Comparison of ENCODE assay signal across 18 mouse cellular contexts in the genomic region with DNA sequence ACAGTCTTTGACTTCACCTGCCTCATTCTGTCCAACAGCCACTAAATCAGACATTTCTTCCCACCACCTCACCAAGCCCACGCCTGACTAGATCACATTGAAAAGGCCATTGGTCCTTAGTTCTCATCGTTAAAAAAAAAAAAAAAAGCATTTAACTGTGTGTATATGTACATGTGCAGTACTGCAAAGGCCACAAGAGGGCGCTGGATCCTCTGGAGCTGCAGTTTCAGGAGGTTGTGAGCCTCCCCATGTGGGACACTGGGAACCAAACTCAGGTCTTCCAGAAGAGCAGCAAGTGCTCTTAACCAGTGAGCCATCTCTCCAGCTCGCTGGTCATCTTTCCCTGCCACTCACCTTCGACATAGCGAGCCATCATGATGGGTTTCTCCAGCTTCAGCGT. TPM values are rescaled to one million over a fixed set of nuclear protein-coding genes. Genes with fewer than 3 reads are reported as not detected.
DNase-seq lines count a peak whose midpoint lies in the region; ATAC-seq and TF ChIP-seq lines count a peak whose summit lies in the region.
"Had no signal": no experiment of that assay in that cellular context is flagged by ENCODE, and none has a peak within 500 bp of the region (broad histone marks: within the 10 kb centered on the region; RNA-seq: fewer than 3 reads in every experiment).

No protein-coding gene starts in this region.

- H3K4me1 ChIP-seq in heart, adult 2 months (ENCODE audit: control insufficient read depth, insufficient read depth, low read length) = no peaks in the 10 kb centered on the region
- no peaks in the 10 kb centered on the region for H3K4me1 ChIP-seq in lung, postnatal 0 days (ENCODE audit: insufficient read depth, low read depth, low read length)
- H3K4me1 ChIP-seq: embryonic facial prominence, embryonic 15.5 days; forebrain, embryonic 10.5 days; heart, embryonic 12.5 days; stomach, embryonic 15.5 days had no signal

- no peak overlapping the region for H3K9ac ChIP-seq in heart, adult 2 months (ENCODE audit: low read depth, low read length)
- H3K9ac ChIP-seq in lung, postnatal 0 days (replicated peaks; ENCODE audit: low read depth) = no peak overlapping the region
- H3K9ac ChIP-seq: embryonic facial prominence, embryonic 15.5 days; heart, embryonic 12.5 days; stomach, embryonic 15.5 days had no signal

- H3K9me3 ChIP-seq in lung, postnatal 0 days (ENCODE audit: low read length) = no peaks in the 10 kb centered on the region
- H3K9me3 ChIP-seq: embryonic facial prominence, embryonic 15.5 days; stomach, embryonic 15.5 days had no signal

- TF ChIP-seq EP300 in heart, adult 2 months (IDR thresholded peaks at IDR 0.05; ENCODE audit: insufficient read depth, low read depth, low read length) = no peak
- no peak for TF ChIP-seq EP300 in lung, postnatal 0 days (IDR thresholded peaks at IDR 0.05)

- TF ChIP-seq POLR2A in heart, adult 2 months (IDR thresholded peaks at IDR 0.05; ENCODE audit: insufficient read depth, low read depth, low read length) = no peak

- intact Hi-C loops in heart, adult 2 months (cut with DNase I) = no loop called here

- no peak for ATAC-seq in lung, postnatal 0 days
- ATAC-seq: hindbrain, embryonic 16.5 days had no signal

- TF ChIP-seq CTCF in heart, adult 2 months (IDR thresholded peaks at IDR 0.05) = peak; percentile 20; the same call in 1 of the 2 replicates
- peak; percentile 20 for TF ChIP-seq CTCF in lung, postnatal 0 days (IDR thresholded peaks at IDR 0.05)

- H3K4me3 ChIP-seq in heart, adult 2 months = no peak overlapping the region
- H3K4me3 ChIP-seq in lung, postnatal 0 days (ENCODE audit: low read depth, low read length) = no peak overlapping the region
- H3K4me3 ChIP-seq: embryonic facial prominence, embryonic 15.5 days; forebrain, embryonic 10.5 days; heart, embryonic 12.5 days; stomach, embryonic 15.5 days had no signal

- H3K36me3 ChIP-seq in heart, adult 2 months (ENCODE audit: control insufficient read depth, insufficient read depth, low read length) = no peaks in the 10 kb centered on the region
- no peaks in the 10 kb centered on the region for H3K36me3 ChIP-seq in lung, postnatal 0 days (ENCODE audit: insufficient read depth, low read length)
- H3K36me3 ChIP-seq: embryonic facial prominence, embryonic 15.5 days; forebrain, embryonic 10.5 days; heart, embryonic 12.5 days; stomach, embryonic 15.5 days had no signal

- H3K79me2 ChIP-seq in heart, adult 2 months (replicated peaks; ENCODE audit: control insufficient read depth, insufficient read depth, low read length) = no peaks in the 10 kb centered on the region

- WGBS in heart, adult 2 months = 74% methylated on average over 7 of the region's 7 CpGs
- WGBS in lung, postnatal 0 days = 82% methylated on average over 7 of the region's 7 CpGs

- H3K27me3 ChIP-seq in heart, adult 2 months (ENCODE audit: control insufficient read depth, insufficient read depth, low read length) = no peaks in the 10 kb centered on the region
- no peaks in the 10 kb centered on the region for H3K27me3 ChIP-seq in lung, postnatal 0 days (replicated peaks; ENCODE audit: insufficient read depth, low read length)
- H3K27me3 ChIP-seq: embryonic facial prominence, embryonic 15.5 days; stomach, embryonic 15.5 days had no signal

- DNase-seq in heart, adult 2 months = no peak
- no peak for DNase-seq in heart, postnatal 4 days
- no peak for DNase-seq in lung, postnatal 0 days (ENCODE audit: low spot score)
- DNase-seq in lung, postnatal 36 days = no peak
- peak; percentile 63 for DNase-seq in ES-CJ7 (ENCODE audit: low read depth, low spot score)
- DNase-seq in testis, postnatal 14 days (ENCODE audit: low spot score) = peak; percentile 25
- no peak for DNase-seq in kidney, adult 18-20 months
- DNase-seq: cerebellum, postnatal 10 days; embryo, embryonic 11 days; kidney, adult 9 months; lung, postnatal 14 days; spleen, adult 18-20 months had no signal

- no peak overlapping the region for H3K4me2 ChIP-seq in lung, postnatal 0 days (replicated peaks; ENCODE audit: low read depth, low read length)
- H3K4me2 ChIP-seq: embryonic facial prominence, embryonic 15.5 days; heart, embryonic 12.5 days; stomach, embryonic 15.5 days had no signal

- H3K27ac ChIP-seq in heart, adult 2 months = no peak overlapping the region
- no peak overlapping the region for H3K27ac ChIP-seq in lung, postnatal 0 days (ENCODE audit: low read length)
- H3K27ac ChIP-seq: embryonic facial prominence, embryonic 15.5 days; forebrain, embryonic 10.5 days; stomach, embryonic 15.5 days had no signal

RNA-seq across cellular contexts. Expression of a gene that starts 22.1 kb away (rescaled TPM):
- total RNA-seq in heart, adult 2 months (2021) = under 1 TPM in 1 of 2 experiments, not detected in 1; 0.39 TPM
- 0.23 and 0.41 TPM in 2 replicates for polyA plus RNA-seq in heart, adult 2 months (2012; rRNA removed)
- under 1 TPM; 0.38 to 0.74 TPM for total RNA-seq in heart, postnatal 4 days (2021)
- polyA plus RNA-seq in lung, postnatal 0 days (2015; fragmentation: Nextera tagmentation; extraction: Ambion mirVana) = 4.7 and 5.9 TPM in 2 replicates
- total RNA-seq: megakaryocyte-erythroid progenitor cell, adult 5-6 weeks had no signal

Comparison
In these comparisons a context has a peak if more than half of its experiments do, and no peak if none do; other contexts are left out.
1. DNase-seq: peak in ES-CJ7 (single experiment) and testis, postnatal 14 days (single experiment); none in heart, adult 2 months (0 of 2), heart, postnatal 4 days (single experiment), lung, postnatal 0 days (single experiment), lung, postnatal 36 days (single experiment) and kidney, adult 18-20 months (single experiment).